In the genomic region with DNA sequence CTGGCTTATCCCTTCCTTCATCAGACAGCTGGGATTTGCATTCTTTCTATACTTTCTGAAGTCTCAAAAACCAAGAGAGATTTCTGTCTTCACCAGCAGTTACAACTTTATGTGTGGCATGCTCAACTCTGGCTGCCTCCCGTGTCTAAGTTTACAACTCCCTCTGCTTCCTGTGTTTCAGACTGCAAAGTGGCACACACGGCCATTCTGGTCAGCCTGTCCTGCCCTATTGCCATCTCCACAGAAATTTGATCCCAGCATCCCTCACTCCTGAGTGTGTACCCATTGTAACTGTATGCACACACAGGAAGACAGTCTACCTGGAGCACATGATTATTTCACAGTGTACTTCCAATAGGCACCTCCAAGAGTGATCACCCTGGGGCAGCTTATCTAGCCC, we compare ENCODE assay signal across 27 mouse cellular contexts.
"Had no signal": no experiment of that assay in that cellular context is flagged by ENCODE, and none has a peak within 500 bp of the region (broad histone marks: within the 10 kb centered on the region; RNA-seq: fewer than 3 reads in every experiment).

No protein-coding gene starts in this region.

- H3K4me2 ChIP-seq: embryonic facial prominence, embryonic 13.5 days; embryonic facial prominence, embryonic 15.5 days; forebrain, embryonic 12.5 days; forebrain, embryonic 13.5 days; forebrain, embryonic 15.5 days had no signal

- H3K9me3 ChIP-seq: embryonic facial prominence, embryonic 13.5 days; embryonic facial prominence, embryonic 15.5 days; forebrain, embryonic 10.5 days; forebrain, embryonic 12.5 days; forebrain, embryonic 13.5 days; forebrain, embryonic 15.5 days had no signal

- ATAC-seq: forebrain, embryonic 13.5 days; forebrain, embryonic 14.5 days; forebrain, embryonic 15.5 days; forebrain, embryonic 16.5 days; forebrain, postnatal 0 days had no signal

- H3K27ac ChIP-seq: embryonic facial prominence, embryonic 13.5 days; embryonic facial prominence, embryonic 15.5 days; forebrain, embryonic 10.5 days; forebrain, embryonic 12.5 days; forebrain, embryonic 13.5 days; forebrain, embryonic 15.5 days; gastrocnemius, adult 2 months; heart, adult 2 months had no signal

- H3K36me3 ChIP-seq: embryonic facial prominence, embryonic 13.5 days; embryonic facial prominence, embryonic 15.5 days; forebrain, embryonic 10.5 days; forebrain, embryonic 12.5 days; forebrain, embryonic 15.5 days had no signal

- H3K4me3 ChIP-seq: embryonic facial prominence, embryonic 13.5 days; embryonic facial prominence, embryonic 15.5 days; erythroblast, embryonic 14.5 days; forebrain, embryonic 10.5 days; forebrain, embryonic 12.5 days; forebrain, embryonic 13.5 days; forebrain, embryonic 15.5 days; gastrocnemius, adult 2 months; heart, adult 2 months had no signal

- H3K9ac ChIP-seq: embryonic facial prominence, embryonic 13.5 days; embryonic facial prominence, embryonic 15.5 days; forebrain, embryonic 12.5 days; forebrain, embryonic 13.5 days; forebrain, embryonic 15.5 days; forebrain, postnatal 0 days had no signal

- H3K27me3 ChIP-seq: embryonic facial prominence, embryonic 13.5 days; embryonic facial prominence, embryonic 15.5 days; forebrain, embryonic 12.5 days; forebrain, embryonic 13.5 days; forebrain, embryonic 15.5 days had no signal

- DNase-seq: cerebellum, adult 18-20 months; cerebellum, adult 2 months; cerebellum, adult 8-10 months; cerebellum, adult 9-10 months; cerebellum, adult 9-11 months; cerebellum, postnatal 10 days; cerebellum, postnatal 14 days; cerebellum, postnatal 25 days; cerebellum, postnatal 36 days; embryo, embryonic 11 days; forebrain, postnatal 0 days; gastrocnemius, adult 2 months; gastrocnemius, postnatal 10 days; gastrocnemius, postnatal 14 days; gastrocnemius, postnatal 25 days; gastrocnemius, postnatal 36 days; heart, adult 18-20 months; heart, adult 2 months had no signal

- H3K4me1 ChIP-seq: forebrain, embryonic 15.5 days had no signal
